Mouse (Mus musculus): ENCODE results near the gene Cyp26a1.
A peak's percentile ranks its signal among the peaks of the same experiment; 100 is the strongest.

Cyp26a1 gene

DNA sequence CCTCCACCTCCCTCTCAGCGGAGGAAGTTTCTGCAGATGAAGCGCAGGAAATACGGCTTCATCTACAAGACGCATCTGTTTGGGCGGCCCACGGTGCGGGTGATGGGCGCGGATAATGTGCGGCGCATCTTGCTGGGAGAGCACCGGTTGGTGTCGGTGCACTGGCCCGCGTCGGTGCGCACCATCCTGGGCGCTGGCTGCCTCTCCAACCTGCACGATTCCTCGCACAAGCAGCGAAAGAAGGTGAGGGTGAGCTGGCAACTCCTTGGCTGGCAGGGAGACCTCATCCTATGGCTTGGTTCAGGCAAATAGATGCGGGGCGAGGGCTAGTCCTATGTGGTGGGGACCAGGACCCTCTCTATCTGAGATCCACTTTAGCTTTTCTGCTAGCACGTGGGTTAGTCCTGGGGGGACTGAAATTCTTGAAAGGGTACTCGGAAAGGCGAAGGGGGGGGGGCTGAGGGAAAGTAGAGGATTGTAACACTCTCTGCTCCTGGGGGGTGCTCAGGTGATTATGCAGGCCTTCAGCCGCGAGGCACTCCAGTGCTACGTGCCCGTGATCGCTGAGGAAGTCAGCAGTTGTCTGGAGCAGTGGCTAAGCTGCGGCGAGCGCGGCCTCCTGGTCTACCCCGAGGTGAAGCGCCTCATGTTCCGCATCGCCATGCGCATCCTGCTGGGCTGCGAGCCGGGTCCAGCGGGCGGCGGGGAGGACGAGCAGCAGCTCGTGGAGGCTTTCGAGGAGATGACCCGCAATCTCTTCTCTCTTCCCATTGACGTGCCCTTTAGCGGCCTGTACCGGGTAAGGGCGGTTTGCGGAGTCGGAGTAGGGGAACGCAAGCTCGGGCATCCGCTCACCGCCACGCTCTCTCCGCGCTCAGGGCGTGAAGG, 919 bp downstream of the Cyp26a1 start:
- no peak for DNase-seq (ENCODE audit: low spot score)

- no peak for DNase-seq (ENCODE audit: low spot score)
Measured at GRCm38 (mm10) chr19:37699711-37700110, 2.1 kb downstream of the Cyp26a1 start.

DNA sequence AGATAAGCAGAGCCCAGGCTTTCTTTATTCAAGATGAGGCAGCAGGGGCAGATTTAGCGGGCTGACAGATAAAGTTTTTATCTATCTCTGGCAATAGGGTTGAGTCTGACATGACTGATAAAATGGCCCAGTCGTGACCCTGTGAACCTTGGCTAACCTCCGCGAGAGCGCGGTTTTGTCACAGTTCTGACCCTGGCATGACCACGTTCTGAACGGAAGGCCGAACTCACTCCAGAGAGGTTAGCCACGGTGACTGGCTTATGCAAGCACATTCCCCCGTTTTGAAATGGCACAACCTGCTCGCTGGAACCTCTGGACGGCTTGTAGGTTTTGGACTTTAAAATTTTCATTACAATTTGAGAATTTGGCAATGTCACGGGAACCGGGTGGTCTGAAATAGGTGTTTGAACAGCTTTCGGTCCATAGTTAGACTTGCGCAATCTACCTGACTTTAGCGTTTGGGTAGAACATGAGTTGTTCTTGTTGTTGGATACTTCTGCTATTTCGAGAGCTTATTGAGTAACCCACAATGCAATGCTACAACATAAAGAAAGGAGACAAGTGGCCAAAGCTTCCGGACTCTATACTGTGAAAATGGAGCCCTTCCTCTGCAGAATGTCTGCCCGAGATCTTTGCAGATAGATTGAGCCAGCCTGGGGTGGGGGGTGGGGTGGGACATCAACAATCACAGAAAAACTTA, 4.9 kb downstream of the Cyp26a1 start:
- no peak for DNase-seq (ENCODE audit: low spot score)

GRCm38 (mm10) chr19:37703902-37704509, 6.4 kb downstream of the Cyp26a1 start:
- peak; percentile 27 for DNase-seq (ENCODE audit: low spot score)

GRCm38 (mm10) chr19:37705722-37706121, 8.1 kb downstream of the Cyp26a1 start:
- DNase-seq (ENCODE audit: low spot score) = no peak

DNA sequence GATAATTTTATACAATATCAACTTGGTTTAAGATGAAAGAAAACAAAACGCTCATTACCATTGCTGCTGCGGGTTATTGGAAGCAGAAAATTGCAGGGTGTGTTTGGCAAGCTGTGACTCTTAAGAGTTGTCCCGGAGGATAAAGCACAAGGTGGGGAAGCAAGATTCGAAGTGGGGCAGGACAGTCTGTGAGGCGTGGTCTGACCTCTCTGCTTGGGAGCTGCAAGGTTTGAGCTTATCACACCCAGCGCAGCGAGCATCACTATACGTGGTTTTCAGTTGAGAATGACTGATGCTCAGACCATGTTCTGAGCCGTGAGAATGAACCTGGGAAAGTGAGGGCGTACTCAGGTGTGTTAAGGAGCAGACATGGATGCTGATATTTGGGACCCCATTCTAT, 17.1 kb downstream of the Cyp26a1 start:
- no peak for DNase-seq (ENCODE audit: low spot score)

DNA sequence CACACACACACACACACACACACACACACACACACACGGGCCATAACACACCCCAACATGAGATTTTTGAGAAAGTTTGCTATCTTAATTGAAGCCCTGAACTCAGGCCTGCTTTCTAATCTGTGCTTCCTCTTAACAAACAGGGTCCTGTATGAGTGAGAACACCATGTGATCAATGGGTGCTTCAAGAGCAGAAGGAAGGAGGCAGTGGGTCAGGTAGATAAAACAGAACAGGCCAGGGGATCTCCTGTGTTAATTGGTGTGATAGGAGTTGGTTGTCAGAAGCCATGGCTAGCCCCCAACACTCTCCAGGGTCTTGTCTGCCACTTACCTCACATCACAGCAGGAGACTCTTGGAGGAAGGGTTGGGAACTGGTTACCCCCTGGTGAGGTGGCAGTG, 18.4 kb downstream of the Cyp26a1 start:
- DNase-seq (ENCODE audit: low spot score) = no peak

GRCm38 (mm10) chr19:37716524-37717175, 19.1 kb downstream of the Cyp26a1 start:
- no peak for DNase-seq (ENCODE audit: low spot score)

GRCm38 (mm10) chr19:37719166-37719565, 21.6 kb downstream of the Cyp26a1 start:
- DNase-seq (ENCODE audit: low spot score) = no peak

DNA sequence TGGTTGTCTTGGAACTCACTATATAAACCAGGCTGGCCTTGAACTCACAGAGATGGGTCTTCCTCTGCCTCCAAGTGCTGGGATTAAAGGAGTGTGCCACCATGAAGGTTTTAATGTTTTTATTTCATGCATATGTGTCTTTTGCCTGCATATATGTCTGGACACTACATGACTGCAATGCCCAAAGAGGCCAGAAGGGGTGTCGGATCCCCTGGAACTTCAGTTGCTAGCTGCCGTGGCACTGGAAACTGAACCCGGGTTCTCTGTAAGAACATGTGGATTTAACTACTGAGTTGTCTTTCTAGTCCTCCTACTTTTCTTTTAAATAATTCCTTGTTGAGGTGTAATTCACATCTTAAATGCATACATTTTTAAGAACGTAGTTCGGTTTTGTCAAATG, 27.0 kb downstream of the Cyp26a1 start:
- no peak for DNase-seq (ENCODE audit: low spot score)

GRCm38 (mm10) chr19:37726585-37726984, 29.0 kb downstream of the Cyp26a1 start:
- DNase-seq (ENCODE audit: low spot score) = no peak

- no peak for DNase-seq (ENCODE audit: low spot score)
Measured at GRCm38 (mm10) chr19:37727366-37727765, 29.8 kb downstream of the Cyp26a1 start.

- no peak for DNase-seq (ENCODE audit: low spot score)
Measured at GRCm38 (mm10) chr19:37735426-37735825, 37.8 kb downstream of the Cyp26a1 start.

- DNase-seq (ENCODE audit: low spot score) = no peak
Measured at GRCm38 (mm10) chr19:37738575-37738974, 41.0 kb downstream of the Cyp26a1 start.

- no peak for DNase-seq (ENCODE audit: low spot score)
Measured at GRCm38 (mm10) chr19:37740043-37740442, 42.4 kb downstream of the Cyp26a1 start.
